Mouse (Mus musculus) megakaryocyte, embryonic 14.5 days (primary cell): Measurements from ENCODE around the gene Metap2.

Experiments used
- FLI1 ChIP-seq: IDR thresholded peaks from 2 replicates; pipeline ENCODE4 v1.6.1; 2012; ENCODE audit warnings: low read length, inconsistent platforms, mixed read lengths
- GATA1 ChIP-seq: IDR thresholded peaks from 3 replicates; pipeline ENCODE4 v1.6.1; 2012; ENCODE audit warnings: mixed read lengths, low read length, inconsistent platforms, borderline replicate concordance

GRCm38 (mm10) chr10:93846706-93847105, 50.2 kb downstream of the Metap2 start:
- TF ChIP-seq FLI1 (no peak), GATA1 (no peak)
